Mouse (Mus musculus): ENCODE measurements around the gene Prmt3. TPM values are rescaled to one million over a fixed set of nuclear protein-coding genes. Genes with fewer than 3 reads are reported as not detected.
A peak's percentile ranks its signal among the peaks of the same experiment; 100 is the strongest.

The Prmt3 gene
- 10 to 100 TPM; 37.2 to 37.5 TPM for total RNA-seq (2021)

- peak; percentile 97 to 98 for DNase-seq
These were observed at the start of gene Prmt3 for GRCm38 (mm10) chr7:49778114-49778901. Gene Prmt3, plus strand, starts transcription at chr7:49778346.

- DNase-seq = no peak
These were observed 43.8 kb upstream of the Prmt3 start for GRCm38 (mm10) chr7:49734342-49734741.

- DNase-seq = no peak
These were observed 38.7 kb upstream of the Prmt3 start for GRCm38 (mm10) chr7:49739448-49739847.

GRCm38 (mm10) chr7:49741474-49741873, 36.7 kb upstream of the Prmt3 start:
- DNase-seq = no peak

- DNase-seq = no peak
These were observed 36.2 kb upstream of the Prmt3 start for GRCm38 (mm10) chr7:49741923-49742322.

GRCm38 (mm10) chr7:49751148-49751547, 27.0 kb upstream of the Prmt3 start:
- DNase-seq = no peak

- no peak for DNase-seq
These were observed 25.2 kb upstream of the Prmt3 start for GRCm38 (mm10) chr7:49752730-49753506.

- peak; percentile 46 to 47 for DNase-seq
These were observed 23.4 kb upstream of the Prmt3 start for GRCm38 (mm10) chr7:49754767-49755166.

GRCm38 (mm10) chr7:49758934-49759571, 19.1 kb upstream of the Prmt3 start, which contains the start of gene Htatip2:
Gene Htatip2, plus strand, starts transcription at chr7:49759115.
- DNase-seq = peak; percentile 30 to 41

GRCm38 (mm10) chr7:49762605-49763004, 15.5 kb upstream of the Prmt3 start:
- peak; percentile 44 to 55 for DNase-seq

GRCm38 (mm10) chr7:49764011-49764716, 14.0 kb upstream of the Prmt3 start:
- no peak for DNase-seq

GRCm38 (mm10) chr7:49766166-49766565, 12.0 kb upstream of the Prmt3 start:
- DNase-seq = no peak

GRCm38 (mm10) chr7:49768509-49768908, 9.6 kb upstream of the Prmt3 start:
- no peak for DNase-seq

- no peak for DNase-seq
These were observed 3.8 kb upstream of the Prmt3 start for GRCm38 (mm10) chr7:49774396-49774795.

- no peak for DNase-seq
These were observed 561 bp upstream of the Prmt3 start for GRCm38 (mm10) chr7:49777585-49777984.

- DNase-seq = no peak
These were observed 914 bp downstream of the Prmt3 start for GRCm38 (mm10) chr7:49778904-49779615.

GRCm38 (mm10) chr7:49783017-49783416, 4.9 kb downstream of the Prmt3 start:
- no peak for DNase-seq

- DNase-seq = no peak
These were observed 7.0 kb downstream of the Prmt3 start for GRCm38 (mm10) chr7:49785141-49785540.

GRCm38 (mm10) chr7:49786618-49787382, 8.7 kb downstream of the Prmt3 start:
- DNase-seq = peak in 1 of 2 experiments; percentile 37

GRCm38 (mm10) chr7:49787383-49787645, 9.2 kb downstream of the Prmt3 start:
- DNase-seq = no peak

- no peak for DNase-seq
These were observed 16.2 kb downstream of the Prmt3 start for GRCm38 (mm10) chr7:49794304-49794703.

Measured in layer of hippocampus, postnatal 36 days (tissue).